Mouse (Mus musculus) T-helper 2 cell (primary cell): ENCODE results near the gene Fgf22.
"Not testable (repeated sequence)": the region's sequence is repeated elsewhere in the genome, so short reads cannot be mapped to it uniquely, and the experiment has no call there.

ENCODE experiments used
- in situ Hi-C: fragments of 300-600 bp; cut with MboI, MseI; formaldehyde crosslinking; loops from one replicate; pipeline ENCODE4 v1.15.1; 2025; ENCODE audit warnings: high pct_unique_total_duplicates

The Fgf22 gene

GRCm38 (mm10) chr10:79732500-79732899, 22.4 kb upstream of the Fgf22 start:
- in situ Hi-C loops: no loop called here

DNA sequence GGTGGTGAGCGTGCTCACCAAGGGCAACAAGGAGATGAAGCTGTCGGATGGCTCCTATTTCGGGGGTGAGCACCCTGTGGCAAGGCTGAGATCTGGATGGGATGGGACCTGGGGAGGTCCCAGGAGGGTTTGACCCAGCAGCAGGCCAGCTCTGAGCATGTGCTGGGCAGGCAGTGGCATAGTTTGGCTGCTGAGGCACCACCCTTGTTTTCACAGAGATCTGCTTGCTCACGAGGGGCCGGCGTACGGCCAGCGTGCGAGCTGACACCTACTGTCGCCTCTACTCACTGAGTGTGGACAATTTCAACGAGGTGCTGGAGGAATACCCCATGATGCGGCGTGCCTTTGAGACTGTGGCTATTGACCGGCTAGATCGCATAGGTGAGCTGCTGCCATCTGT, 21.0 kb upstream of the Fgf22 start:
- in situ Hi-C loops: no loop called here

DNA sequence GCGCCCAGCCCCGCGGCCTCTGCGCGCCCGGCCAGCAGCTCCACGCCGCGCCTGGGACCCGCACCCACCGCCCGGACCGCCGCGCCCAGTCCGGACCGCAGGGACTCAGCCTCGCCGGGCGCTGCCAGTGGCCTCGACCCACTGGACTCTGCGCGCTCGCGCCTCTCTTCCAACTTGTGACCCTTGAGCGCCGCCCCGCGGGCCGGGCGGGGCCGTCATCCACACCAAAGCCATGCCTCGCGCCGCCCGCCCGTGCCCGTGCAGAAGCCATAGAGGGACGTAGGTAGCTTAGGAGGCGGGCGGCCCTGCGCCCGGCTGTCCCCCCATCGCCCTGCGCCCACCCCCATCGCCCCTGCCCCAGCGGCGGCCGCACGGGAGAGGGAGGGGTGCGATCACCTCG, 19.5 kb upstream of the Fgf22 start:
- in situ Hi-C loops: no loop called here

DNA sequence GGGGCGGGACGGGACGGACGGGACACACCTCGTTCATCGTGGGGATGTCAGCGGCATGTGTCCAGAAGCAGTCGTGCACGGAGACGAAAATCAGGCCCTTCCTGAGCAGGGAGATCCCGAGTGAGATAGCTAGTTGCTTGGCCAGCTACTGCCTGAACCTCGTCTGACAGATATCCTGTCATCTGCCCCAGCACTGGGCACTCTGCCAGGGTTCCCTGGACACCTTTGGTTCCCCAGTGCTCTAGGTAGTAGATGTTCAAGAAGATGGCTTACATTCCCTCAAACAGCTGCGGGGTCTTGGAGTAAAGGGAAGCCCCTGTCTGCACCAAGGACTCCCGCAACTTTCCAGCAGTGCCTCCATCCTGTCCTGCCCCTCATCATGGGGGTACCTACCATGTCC, 18.2 kb upstream of the Fgf22 start:
- in situ Hi-C loops: no loop called here

DNA sequence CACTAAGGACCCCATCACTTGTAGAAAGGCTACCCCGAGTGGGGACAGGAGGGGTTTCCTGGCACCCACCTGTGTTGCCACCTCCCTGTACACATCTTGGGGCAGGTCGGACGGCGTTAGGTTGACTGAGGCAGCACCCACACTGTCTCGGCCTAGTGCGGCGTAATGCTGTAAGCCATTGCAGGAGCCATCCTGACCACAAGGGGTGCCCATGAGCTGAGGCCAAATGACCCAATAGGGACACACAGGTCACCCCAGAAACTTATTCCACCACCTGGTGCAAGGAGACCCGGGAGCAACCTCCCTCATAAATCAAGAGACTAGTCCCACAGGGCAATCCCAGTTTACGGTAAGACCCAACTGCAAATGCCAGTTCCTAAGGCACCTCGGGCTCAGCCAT, 16.6 kb upstream of the Fgf22 start:
- in situ Hi-C loops: no loop called here

DNA sequence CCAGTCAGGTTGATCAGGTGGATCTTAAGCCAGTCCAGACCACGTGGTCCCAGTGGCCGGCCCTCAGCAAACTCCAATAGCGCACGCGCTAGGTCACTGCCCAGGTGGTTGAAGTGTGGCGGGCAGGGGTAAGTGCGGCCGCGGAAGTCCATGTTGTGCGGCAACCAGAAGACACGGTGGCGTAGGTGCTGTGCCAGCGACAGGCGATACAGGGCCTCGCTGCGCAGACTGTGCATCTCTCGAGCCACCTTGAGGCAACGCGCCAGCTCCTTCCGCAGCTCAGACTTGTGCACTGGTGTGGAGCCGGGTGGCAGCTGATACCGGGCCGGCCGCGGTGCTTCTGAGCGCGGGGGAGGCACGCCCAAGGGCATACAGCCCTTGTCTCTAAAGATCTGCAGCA, 15.6 kb upstream of the Fgf22 start:
- in situ Hi-C loops: no loop called here

GRCm38 (mm10) chr10:79740863-79741262, 14.0 kb upstream of the Fgf22 start:
- in situ Hi-C loops: no loop called here

DNA sequence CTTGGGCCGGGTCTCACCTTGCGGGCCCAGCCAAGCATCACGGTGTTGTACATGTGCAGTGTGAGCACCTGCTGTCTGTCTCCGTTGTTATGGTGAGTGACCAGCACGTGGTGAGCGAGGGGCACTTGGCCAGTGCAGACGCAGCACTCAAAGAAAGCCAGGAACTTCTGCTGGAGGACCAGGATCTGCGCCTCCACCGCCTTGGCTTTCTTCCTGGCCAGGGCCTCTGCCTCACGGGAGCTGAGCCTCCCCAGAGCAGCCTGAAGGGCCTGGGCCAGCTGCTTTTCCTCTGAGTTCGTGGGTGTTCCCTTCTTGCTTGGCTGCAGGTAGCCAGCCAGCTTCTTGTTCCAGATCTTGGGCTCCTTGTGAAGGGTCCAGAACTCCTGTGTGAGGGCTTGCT, 11.7 kb upstream of the Fgf22 start:
- in situ Hi-C loops: no loop called here

DNA sequence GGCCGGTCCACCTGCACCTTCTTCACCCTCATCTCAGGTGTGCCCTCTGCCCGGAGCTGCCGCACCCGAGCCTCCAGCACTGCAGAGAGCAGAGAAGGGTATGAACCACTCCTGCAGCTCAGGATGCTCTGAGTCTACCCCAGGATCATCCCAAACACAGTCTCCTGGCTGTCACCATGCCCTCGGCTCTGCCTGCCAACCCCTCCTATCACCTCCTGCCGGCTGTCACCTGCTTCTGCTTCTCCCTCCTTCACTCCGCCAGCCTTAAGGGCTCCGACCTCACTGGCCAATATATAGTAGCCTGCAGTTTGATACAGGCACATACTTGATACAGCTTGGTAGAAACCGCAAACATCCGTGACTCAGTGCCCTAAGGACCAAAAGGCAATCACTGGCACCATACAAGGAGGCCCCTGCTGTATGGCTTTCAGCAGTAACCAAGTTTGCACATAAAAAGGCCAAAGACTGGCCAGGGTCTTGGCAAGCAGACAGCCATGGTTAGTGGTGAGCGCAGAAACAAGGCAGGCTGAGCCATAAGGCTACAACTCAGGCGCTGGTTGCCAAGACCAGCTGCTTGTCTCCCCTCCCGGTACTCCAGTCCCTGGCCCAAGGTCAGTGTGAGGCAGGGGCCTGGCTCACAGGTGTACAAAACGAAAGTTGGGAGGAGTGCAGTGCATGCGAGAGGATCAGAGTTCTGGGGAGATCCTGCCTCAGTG, 11.1 kb upstream of the Fgf22 start:
- in situ Hi-C loops: no loop called here

DNA sequence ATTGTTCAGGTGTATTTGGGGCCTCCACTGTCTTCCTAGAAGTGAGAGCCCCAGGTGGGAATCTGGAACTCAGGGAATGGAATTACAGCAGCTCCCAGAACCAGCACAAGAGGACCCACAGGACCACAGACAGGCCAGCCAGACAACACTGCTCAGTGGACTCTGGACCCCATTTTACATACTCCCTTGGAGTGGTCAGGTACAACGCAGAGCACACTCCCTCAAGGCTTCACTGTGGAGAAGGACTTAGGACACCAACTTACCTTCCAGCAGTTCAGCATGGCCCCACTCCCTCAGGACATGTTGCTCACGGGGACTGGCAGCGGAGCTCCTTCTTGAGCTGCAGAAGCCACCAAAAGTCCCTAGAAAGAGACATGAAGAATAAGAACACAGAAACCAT, 9.5 kb upstream of the Fgf22 start:
- in situ Hi-C loops: no loop called here

GRCm38 (mm10) chr10:79745898-79746773, 8.7 kb upstream of the Fgf22 start, which contains the start of gene Polrmt:
Polrmt (minus strand) TSS chr10:79746581.
- in situ Hi-C loops: no loop called here

DNA sequence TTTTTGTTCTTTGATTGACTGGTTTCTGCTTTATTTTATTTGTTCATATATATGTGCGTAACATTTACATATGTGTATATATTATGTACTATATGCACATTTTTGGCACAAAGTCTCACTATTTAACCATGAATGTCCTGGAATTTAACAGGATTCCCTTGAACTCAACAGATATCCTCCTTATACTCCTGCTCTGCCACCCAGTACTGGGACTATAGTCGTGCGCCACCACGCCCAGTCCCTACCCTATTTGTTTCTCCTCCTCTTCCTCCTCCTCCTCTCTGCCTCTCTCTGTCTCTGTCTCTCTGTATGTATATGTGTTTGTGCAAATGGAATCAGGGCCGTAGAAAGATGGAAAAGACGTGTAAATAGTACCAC, 8.1 kb upstream of the Fgf22 start:
- in situ Hi-C loops: no loop called here

DNA sequence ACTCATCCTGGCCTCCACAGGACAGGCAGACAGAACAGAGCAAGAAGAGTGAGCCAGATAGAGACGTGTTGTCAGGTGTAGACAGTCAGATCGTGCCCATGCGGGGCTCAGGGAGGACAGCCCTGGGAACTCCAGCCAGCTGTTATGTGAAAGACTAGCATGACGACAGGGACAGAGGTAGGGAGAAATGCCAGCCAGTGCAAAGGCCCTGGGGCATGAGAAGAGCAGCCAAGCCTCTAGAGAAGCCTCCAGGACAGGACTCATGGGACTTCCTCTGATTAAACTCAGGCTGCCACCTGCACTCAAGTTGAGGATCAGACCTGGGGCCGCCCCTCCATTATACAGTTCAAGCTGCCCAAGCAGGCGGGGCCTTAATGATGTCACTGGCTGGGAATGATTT, 6.4 kb upstream of the Fgf22 start:
- in situ Hi-C loops: no loop called here

GRCm38 (mm10) chr10:79755854-79756253, 978 bp downstream of the Fgf22 start:
- in situ Hi-C loops: no loop called here

- in situ Hi-C loops: no loop called here
Measured at GRCm38 (mm10) chr10:79756660-79757059, 1.8 kb downstream of the Fgf22 start.

DNA sequence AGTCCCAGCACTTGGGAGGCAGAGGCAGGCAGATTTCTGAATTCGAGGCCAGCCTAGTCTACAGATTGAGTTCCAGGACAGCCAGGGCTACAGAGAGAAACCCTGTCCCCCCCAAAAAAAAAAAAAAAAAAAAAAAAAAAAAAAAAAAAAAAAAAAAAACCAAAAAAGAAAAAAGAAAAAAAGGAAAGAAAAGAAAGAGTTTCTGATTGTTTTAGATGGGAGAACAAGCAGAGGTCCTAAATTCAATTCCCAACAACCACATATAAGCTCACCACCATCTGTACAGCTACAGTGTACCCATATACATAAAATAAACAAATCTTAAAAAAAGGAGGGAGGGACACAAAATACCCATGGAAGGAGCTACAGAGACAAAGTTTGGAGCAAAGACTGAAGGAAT, 4.8 kb downstream of the Fgf22 start:
- in situ Hi-C loops: not testable (repeated sequence)

GRCm38 (mm10) chr10:79760603-79761143, 5.8 kb downstream of the Fgf22 start:
- in situ Hi-C loops: no loop called here

- in situ Hi-C loops: no loop called here
Measured at GRCm38 (mm10) chr10:79762875-79763274, 8.0 kb downstream of the Fgf22 start.

DNA sequence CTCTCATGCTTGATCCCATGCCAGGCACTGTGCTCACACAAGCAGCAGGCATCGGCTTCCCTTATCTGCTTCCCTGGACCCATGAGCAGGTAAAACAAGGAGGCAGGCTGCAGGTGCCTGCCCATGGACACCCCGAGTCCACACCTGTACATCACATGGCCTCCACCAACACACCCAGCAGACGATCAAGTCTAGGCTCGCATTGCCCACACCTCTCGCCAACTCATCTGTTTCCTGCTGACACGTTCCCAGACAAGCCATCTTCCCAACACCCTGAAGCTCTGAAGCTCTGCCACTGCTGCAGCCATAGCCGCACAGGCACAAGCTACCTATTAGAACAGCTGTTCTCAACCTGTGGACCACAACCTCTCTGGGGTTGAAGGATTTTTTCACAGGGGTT, 9.4 kb downstream of the Fgf22 start:
- in situ Hi-C loops: no loop called here

GRCm38 (mm10) chr10:79765228-79765745, 10.4 kb downstream of the Fgf22 start:
- in situ Hi-C loops: no loop called here

- in situ Hi-C loops: no loop called here
Measured at GRCm38 (mm10) chr10:79766001-79766507, 11.2 kb downstream of the Fgf22 start.
